Mouse (Mus musculus) embryonic fibroblast, embryonic 13.5 days (primary cell): Measurements from ENCODE around the gene Psip1.

Source experiments
- CTCF ChIP-seq: IDR thresholded peaks from 2 replicates; pipeline ENCODE4 v1.5.1; 2011; ENCODE audit warnings: mild to moderate bottlenecking, control low read depth, low read length, moderate library complexity, borderline replicate concordance; ENCODE audit not compliant: insufficient read depth
- POLR2A ChIP-seq: IDR thresholded peaks from 2 replicates; pipeline ENCODE4 v1.6.1; 2011; ENCODE audit warnings: low read depth, mild to moderate bottlenecking, control low read depth, low read length, moderate library complexity

DNA sequence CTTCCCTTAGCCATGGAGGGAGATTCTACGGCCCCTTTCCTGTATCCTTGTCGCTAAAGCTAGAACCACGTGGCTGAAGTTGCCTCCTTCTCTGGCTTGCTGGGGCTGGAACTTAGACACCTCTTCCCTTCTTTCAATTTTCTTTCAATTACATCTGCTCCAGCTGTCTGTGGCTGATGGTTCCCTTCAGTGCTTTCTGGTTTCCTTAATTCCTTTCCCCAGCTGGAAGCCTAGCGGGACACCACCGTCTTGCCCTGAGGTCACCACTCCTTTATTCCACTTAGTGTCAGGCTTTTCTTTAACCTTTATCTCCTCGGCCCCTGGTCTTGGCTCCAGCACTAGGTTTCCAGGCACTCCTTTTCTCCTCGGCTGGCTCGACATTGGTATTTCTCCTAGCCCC, 24.8 kb upstream of the Psip1 start:
- TF ChIP-seq CTCF (no peak), POLR2A (no peak)
